Mouse (Mus musculus) forebrain, postnatal 0 days (tissue): ENCODE results near the gene Aif1l. TPM values are rescaled to one million over a fixed set of nuclear protein-coding genes. Genes with fewer than 3 reads are reported as not detected.

Source experiments
- ATAC-seq: fragments of 200-750 bp; cut with Nextera tagmentation; 2 replicates; pipeline ENCODE4 v1.8.0; 2017; ENCODE audit warnings: mild to moderate bottlenecking, moderate library complexity
- DNase-seq: peaks from one replicate; pipeline ENCODE4 v3.0.0-alpha.2; 2015
- H3K27ac ChIP-seq: fragments of 300-500 bp; sonication (generic); 2 replicates; pipeline ENCODE4 v1.5.1; 2014; ENCODE audit warnings: low read depth, mild to moderate bottlenecking, antibody characterized with exemption, low read length, moderate library complexity, mixed read lengths
- H3K27me3 ChIP-seq: fragments of 300-500 bp; sonication (generic); 2 replicates; pipeline ENCODE4 v1.6.1; 2014; ENCODE audit warnings: mild to moderate bottlenecking, low read length, mixed read lengths; ENCODE audit not compliant: insufficient read depth
- H3K36me3 ChIP-seq: fragments of 300-500 bp; sonication (generic); 2 replicates; pipeline ENCODE4 v1.6.1; 2014; ENCODE audit warnings: mild to moderate bottlenecking, moderate library complexity; ENCODE audit not compliant: insufficient read depth
- H3K4me1 ChIP-seq: fragments of 300-500 bp; sonication (generic); 2 replicates; pipeline ENCODE4 v1.6.1; 2014; ENCODE audit warnings: antibody characterized with exemption; ENCODE audit not compliant: insufficient read depth
- H3K4me2 ChIP-seq: fragments of 300-500 bp; sonication (generic); 2 replicates; pipeline ENCODE4 v1.6.1; 2014; ENCODE audit warnings: low read depth, mild to moderate bottlenecking, moderate library complexity
- H3K4me3 ChIP-seq: fragments of 300-500 bp; sonication (generic); 2 replicates; pipeline ENCODE4 v1.5.1; 2014; ENCODE audit warnings: low read depth, low read length, mixed read lengths
- H3K9ac ChIP-seq: fragments of 300-500 bp; sonication (generic); 2 replicates; pipeline ENCODE4 v1.6.1; 2014; ENCODE audit warnings: mild to moderate bottlenecking
- H3K9me3 ChIP-seq: fragments of 300-500 bp; sonication (generic); 2 replicates; pipeline ENCODE4 v1.6.1; 2016; ENCODE audit warnings: low read length
- CTCF ChIP-seq: sonication (generic); IDR thresholded peaks from 2 replicates; pipeline ENCODE4 v1.5.1; 2016; ENCODE audit warnings: antibody characterized with exemption, control low read depth, low read depth
- WGBS: fragments of 180-500 bp; shearing (Covaris S2); extraction: QIAGEN DNeasy Blood & Tissue Kit; methylation state at CpG from one replicate; pipeline ENCODE4 v1.1.7; 2014; 5-methylcytosine and 5-hydroxymethylcytosine counted together
- polyA plus RNA-seq: library from polyadenylated mRNA; unstranded; fragments of >200 nt; fragmentation: Nextera tagmentation; extraction: Ambion mirVana; gene quantifications from 2 replicates; pipeline ENCODE4 v1.2.1, GENCODE M21; 2015
- total RNA-seq: library from RNA; depleted of rRNA; stranded (reverse); fragments of >200 nt; gene quantifications from 2 replicates; pipeline ENCODE4 v1.2.3, GENCODE M21; 2014

Gene Aif1l
- total and polyA plus RNA-seq, 2 experiments from 2014 or later, result 21.2 to 21.7 TPM

- ATAC-seq, result peak; percentile 99
- WGBS, result under 1% methylated on average over 60 of the region's 60 CpGs
These were observed 24.3 kb downstream of the Aif1l start, which contains the start of gene Nup214 for GRCm38 (mm10) chr2:31974141-31974808. Gene Nup214 (plus strand): TSS chr2:31974436.

GRCm38 (mm10) chr2:31974809-31975371 is 25.0 kb downstream of the Aif1l start:
- Histone ChIP-seq H3K9me3 (no peaks in the 10 kb centered on the region), H3K27ac (peak overlapping the region; percentile 77), H3K4me1 (peaks cover 10% of the 10 kb centered on the region; the same call in 1 of the 2 replicates), H3K36me3 (peaks cover 50% of the 10 kb centered on the region), H3K9ac (peak overlapping the region; percentile 94), H3K4me2 (peak overlapping the region; percentile 82), H3K4me3 (peak overlapping the region; percentile 95), H3K27me3 (no peaks in the 10 kb centered on the region)
- no peak for DNase-seq
- no peak for TF ChIP-seq CTCF
- WGBS, result 11% methylated on average over 13 of the region's 13 CpGs
- ATAC-seq, result no peak

More at GRCm38 (mm10) chr2:31974141-31974808, 24.3 kb downstream of the Aif1l start, which contains the start of gene Nup214:
- H3K27me3 ChIP-seq, result no peaks in the 10 kb centered on the region
- TF ChIP-seq CTCF, result peak; percentile 9; the same call in 1 of the 2 replicates
- peak; percentile 100 for DNase-seq
- no peaks in the 10 kb centered on the region for H3K9me3 ChIP-seq
- peak within 1 kb of the TSS; percentile 94 for H3K9ac ChIP-seq
- H3K4me2 ChIP-seq, result peak within 1 kb of the TSS; percentile 82
- peaks cover 10% of the 10 kb centered on the region; the same call in 1 of the 2 replicates for H3K4me1 ChIP-seq
- H3K4me3 ChIP-seq, result peak within 1 kb of the TSS; percentile 95
- H3K27ac ChIP-seq, result peak within 1 kb of the TSS; percentile 77
- H3K36me3 ChIP-seq, result peaks cover 46% of the 10 kb centered on the region

GRCm38 (mm10) chr2:31987774-31988173 is 37.8 kb downstream of the Aif1l start:
- peaks cover 94% of the 10 kb centered on the region for H3K36me3 ChIP-seq
- DNase-seq (no peak), ATAC-seq (no peak)
- H3K9ac ChIP-seq, result no peak overlapping the region
- 91% methylated on average over 1 of the region's 1 CpGs for WGBS
- H3K4me2 ChIP-seq, result no peak overlapping the region
- H3K9me3 ChIP-seq, result no peaks in the 10 kb centered on the region
- TF ChIP-seq CTCF, result no peak
- no peak overlapping the region for H3K27ac ChIP-seq
- no peaks in the 10 kb centered on the region for H3K27me3 ChIP-seq
- H3K4me1 ChIP-seq, result no peaks in the 10 kb centered on the region
- H3K4me3 ChIP-seq, result no peak overlapping the region

- H3K4me1 ChIP-seq, result no peaks in the 10 kb centered on the region
- H3K36me3 ChIP-seq, result peaks cover 91% of the 10 kb centered on the region
- no peak overlapping the region for H3K27ac ChIP-seq
- H3K4me2 ChIP-seq, result no peak overlapping the region
- no peaks in the 10 kb centered on the region for H3K9me3 ChIP-seq
- no peak for TF ChIP-seq CTCF
- WGBS, result 96% methylated on average over 4 of the region's 4 CpGs
- DNase-seq, result no peak
- ATAC-seq, result no peak
- no peak overlapping the region for H3K9ac ChIP-seq
- H3K4me3 ChIP-seq, result no peak overlapping the region
- H3K27me3 ChIP-seq, result no peaks in the 10 kb centered on the region
These were observed 41.0 kb downstream of the Aif1l start for GRCm38 (mm10) chr2:31990961-31991360.

GRCm38 (mm10) chr2:31994896-31995295 is 45.0 kb downstream of the Aif1l start:
- Histone ChIP-seq H3K27ac (no peak overlapping the region), H3K27me3 (no peaks in the 10 kb centered on the region), H3K4me3 (no peak overlapping the region), H3K4me1 (no peaks in the 10 kb centered on the region), H3K4me2 (no peak overlapping the region), H3K9me3 (no peaks in the 10 kb centered on the region), H3K36me3 (peaks cover 92% of the 10 kb centered on the region), H3K9ac (no peak overlapping the region)
- no peak for TF ChIP-seq CTCF
- ATAC-seq, result no peak
- 91% methylated on average over 9 of the region's 9 CpGs for WGBS
- no peak for DNase-seq

- H3K27ac ChIP-seq, result no peak overlapping the region
- DNase-seq (no peak), ATAC-seq (no peak)
- no peak overlapping the region for H3K4me2 ChIP-seq
- no peak overlapping the region for H3K4me3 ChIP-seq
- H3K4me1 ChIP-seq, result no peaks in the 10 kb centered on the region
- 97% methylated on average over 13 of the region's 13 CpGs for WGBS
- H3K9ac ChIP-seq, result no peak overlapping the region
- H3K9me3 ChIP-seq, result no peaks in the 10 kb centered on the region
- H3K36me3 ChIP-seq, result peaks cover 90% of the 10 kb centered on the region
- TF ChIP-seq CTCF, result no peak
- no peaks in the 10 kb centered on the region for H3K27me3 ChIP-seq
These were observed 46.1 kb downstream of the Aif1l start for GRCm38 (mm10) chr2:31996060-31996459.

GRCm38 (mm10) chr2:31997539-31997938 is 47.6 kb downstream of the Aif1l start:
- ATAC-seq, result no peak
- H3K9me3 ChIP-seq, result no peaks in the 10 kb centered on the region
- no peak overlapping the region for H3K4me3 ChIP-seq
- H3K27me3 ChIP-seq, result no peaks in the 10 kb centered on the region
- no peak for TF ChIP-seq CTCF
- H3K27ac ChIP-seq, result no peak overlapping the region
- DNase-seq, result no peak
- no peak overlapping the region for H3K9ac ChIP-seq
- 91% methylated on average over 5 of the region's 5 CpGs for WGBS
- no peak overlapping the region for H3K4me2 ChIP-seq
- H3K4me1 ChIP-seq, result no peaks in the 10 kb centered on the region
- peaks cover 86% of the 10 kb centered on the region for H3K36me3 ChIP-seq
